Mouse (Mus musculus): ENCODE data around the gene Negr1. TPM values are rescaled to one million over a fixed set of nuclear protein-coding genes. Genes with fewer than 3 reads are reported as not detected.

Negr1 gene
- total and polyA plus RNA-seq, 3 experiments, result 0.16 TPM; not detected in 2

GRCm38 (mm10) chr3:157349480-157349879 lies 787.9 kb downstream of the Negr1 start:
- no peak overlapping the region for H3K4me3 ChIP-seq (ENCODE audit: low read depth, low read length)
- ATAC-seq (ENCODE audit: extremely low read depth, insufficient number of reproducible peaks, low FRiP score, poor library complexity, severe bottlenecking) (no peak), DNase-seq (ENCODE audit: low spot score) (no peak)
- no peaks in the 10 kb centered on the region for H3K36me3 ChIP-seq (replicated peaks)
- no peaks in the 10 kb centered on the region for H3K4me1 ChIP-seq (ENCODE audit: insufficient read depth, low read depth, low read length)
- no peaks in the 10 kb centered on the region for H3K27me3 ChIP-seq (ENCODE audit: insufficient read depth, low read length)
- TF ChIP-seq CTCF (IDR thresholded peaks at IDR 0.05; ENCODE audit: low read depth, low read length), result no peak
- no peak for TF ChIP-seq GATA1 (IDR thresholded peaks at IDR 0.05; ENCODE audit: borderline replicate concordance, low read length)
- TF ChIP-seq GATA2 (IDR thresholded peaks at IDR 0.05; ENCODE audit: borderline replicate concordance, low read depth, low read length), result no peak
- no peak for TF ChIP-seq TAL1 (conservative IDR thresholded peaks at IDR 0.05; ENCODE audit: low read depth, low read length)
- no peak for TF ChIP-seq POLR2AphosphoS5 (IDR thresholded peaks at IDR 0.05; ENCODE audit: insufficient replicate concordance, low read depth, low read length)
- H3K9me3 ChIP-seq (replicated peaks), result peaks cover 3% of the 10 kb centered on the region; the same call in 1 of the 2 replicates

GRCm38 (mm10) chr3:157358905-157359304 lies 797.3 kb downstream of the Negr1 start:
- peaks cover 13% of the 10 kb centered on the region for H3K9me3 ChIP-seq (replicated peaks)
- H3K4me3 ChIP-seq (ENCODE audit: low read depth, low read length), result no peak overlapping the region
- H3K4me1 ChIP-seq (ENCODE audit: insufficient read depth, low read depth, low read length), result no peaks in the 10 kb centered on the region
- no peak for DNase-seq (ENCODE audit: low spot score)
- H3K27me3 ChIP-seq (ENCODE audit: insufficient read depth, low read length), result no peaks in the 10 kb centered on the region
- ATAC-seq (ENCODE audit: extremely low read depth, insufficient number of reproducible peaks, low FRiP score, poor library complexity, severe bottlenecking), result no peak
- H3K36me3 ChIP-seq (replicated peaks), result no peaks in the 10 kb centered on the region
- TF ChIP-seq CTCF (IDR thresholded peaks at IDR 0.05; ENCODE audit: low read depth, low read length) (no peak), TAL1 (conservative IDR thresholded peaks at IDR 0.05; ENCODE audit: low read depth, low read length) (no peak), GATA1 (IDR thresholded peaks at IDR 0.05; ENCODE audit: borderline replicate concordance, low read length) (no peak), GATA2 (IDR thresholded peaks at IDR 0.05; ENCODE audit: borderline replicate concordance, low read depth, low read length) (no peak)

GRCm38 (mm10) chr3:157359840-157360239 lies 798.2 kb downstream of the Negr1 start:
- Histone ChIP-seq H3K4me1 (ENCODE audit: insufficient read depth, low read depth, low read length) (no peaks in the 10 kb centered on the region), H3K4me3 (ENCODE audit: low read depth, low read length) (no peak overlapping the region), H3K9me3 (replicated peaks) (peaks cover 10% of the 10 kb centered on the region), H3K36me3 (replicated peaks) (no peaks in the 10 kb centered on the region), H3K27me3 (ENCODE audit: insufficient read depth, low read length) (no peaks in the 10 kb centered on the region)
- TF ChIP-seq CTCF (IDR thresholded peaks at IDR 0.05; ENCODE audit: low read depth, low read length), result no peak
- DNase-seq (ENCODE audit: low spot score) (no peak), ATAC-seq (ENCODE audit: extremely low read depth, insufficient number of reproducible peaks, low FRiP score, poor library complexity, severe bottlenecking) (no peak)
